ENCODE assay signal across 20 mouse cellular contexts in the genomic region with DNA sequence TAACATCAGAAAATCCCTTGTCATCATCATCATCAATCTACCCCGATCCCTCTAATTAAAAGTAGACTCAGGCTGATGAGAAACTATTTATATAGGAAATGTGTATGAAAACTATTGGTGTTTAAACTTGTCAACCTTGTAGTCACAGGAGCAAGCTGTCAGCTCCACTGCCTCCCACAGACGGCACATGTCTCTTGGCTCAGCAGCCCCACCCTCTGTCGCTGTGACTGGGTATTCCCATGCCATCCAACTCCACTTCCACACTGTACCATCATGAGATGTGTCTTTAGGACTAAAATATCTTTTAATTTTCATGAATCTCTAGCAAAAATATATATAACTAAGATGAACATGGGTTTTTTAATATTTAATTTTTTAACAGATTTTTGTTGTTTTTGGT. TPM values are rescaled to one million over a fixed set of nuclear protein-coding genes. Genes with fewer than 3 reads are reported as not detected.
"Had no signal": no experiment of that assay in that cellular context is flagged by ENCODE, and none has a peak within 500 bp of the region (broad histone marks: within the 10 kb centered on the region; RNA-seq: fewer than 3 reads in every experiment).

No protein-coding gene starts in this region.

- H3K27ac ChIP-seq: limb, embryonic 13.5 days; neural tube, embryonic 12.5 days had no signal

- DNase-seq: kidney, adult 8-10 months; kidney, postnatal 25 days; layer of hippocampus, adult 9-11 months; left cerebral cortex, postnatal 4 days; lung, adult 18-20 months; lung, postnatal 36 days; midbrain, embryonic 14.5 days; retina, postnatal 1 day; right cerebral cortex, postnatal 4 days; spleen, adult 18-20 months; thymus, adult 18-20 months; thymus, postnatal 14 days had no signal

- H3K4me1 ChIP-seq: limb, embryonic 13.5 days; neural tube, embryonic 12.5 days had no signal

- H3K4me2 ChIP-seq: limb, embryonic 13.5 days; neural tube, embryonic 12.5 days had no signal

- ATAC-seq: inflammation-experienced regulatory T-cells, adult 6 months; intestine, postnatal 0 days had no signal

- H3K4me3 ChIP-seq: limb, embryonic 13.5 days; neural tube, embryonic 12.5 days had no signal

- H3K9ac ChIP-seq: limb, embryonic 13.5 days; neural tube, embryonic 12.5 days had no signal

- H3K27me3 ChIP-seq: limb, embryonic 13.5 days; neural tube, embryonic 12.5 days had no signal

- H3K9me3 ChIP-seq: limb, embryonic 13.5 days; neural tube, embryonic 12.5 days had no signal

RNA-seq across cellular contexts. Expression of gene Hba-x, which starts 27.9 kb away (rescaled TPM):
- total RNA-seq: left cerebral cortex, postnatal 10 days; left cerebral cortex, postnatal 4 days; megakaryocyte progenitor cell, adult 5-6 weeks; monocyte, adult 5-6 weeks; neutrophil, adult 5-6 weeks had no signal
- polyA plus RNA-seq: inflammation-experienced regulatory T-cells, adult 6 months had no signal
